Mouse (Mus musculus) kidney, embryonic 16.5 days (tissue): ENCODE data around the gene Tnik. TPM values are rescaled to one million over a fixed set of nuclear protein-coding genes. Genes with fewer than 3 reads are reported as not detected.

Source experiments
- ATAC-seq: fragments of 200-750 bp; cut with Nextera tagmentation; 2 replicates; pipeline ENCODE4 v1.8.0; 2017; ENCODE audit warnings: moderate TSS enrichment; ENCODE audit not compliant: low FRiP score, low TSS enrichment
- H3K27ac ChIP-seq: fragments of 300-500 bp; sonication (generic); 2 replicates; pipeline ENCODE4 v1.5.1; 2014; ENCODE audit warnings: low read length
- H3K27me3 ChIP-seq: fragments of 300-500 bp; sonication (generic); 2 replicates; pipeline ENCODE4 v1.6.1; 2014; ENCODE audit warnings: low read length, control low read depth, mixed read lengths; ENCODE audit not compliant: insufficient read depth
- H3K36me3 ChIP-seq: fragments of 300-500 bp; sonication (generic); 2 replicates; pipeline ENCODE4 v1.6.1; 2014; ENCODE audit warnings: low read length, control low read depth, mixed read lengths; ENCODE audit not compliant: insufficient read depth
- H3K4me1 ChIP-seq: fragments of 300-500 bp; sonication (generic); 2 replicates; pipeline ENCODE4 v1.6.1; 2014; ENCODE audit warnings: low read length, control low read depth, mixed read lengths; ENCODE audit not compliant: insufficient read depth
- H3K4me2 ChIP-seq: fragments of 300-500 bp; sonication (generic); replicated peaks from 2 replicates; pipeline ENCODE4 v1.6.1; 2014; ENCODE audit warnings: low read depth, low read length
- H3K4me3 ChIP-seq: fragments of 300-500 bp; sonication (generic); 2 replicates; pipeline ENCODE4 v1.5.1; 2014; ENCODE audit warnings: mild to moderate bottlenecking, low read length
- H3K9ac ChIP-seq: fragments of 300-500 bp; sonication (generic); replicated peaks from 2 replicates; pipeline ENCODE4 v1.6.1; 2014; ENCODE audit warnings: low read length
- H3K9me3 ChIP-seq: fragments of 300-500 bp; sonication (generic); 2 replicates; pipeline ENCODE4 v1.6.1; 2016; ENCODE audit warnings: low read length, control low read depth
- WGBS: fragments of 180-500 bp; shearing (Covaris S2); extraction: QIAGEN DNeasy Blood & Tissue Kit; methylation state at CpG from one replicate; pipeline ENCODE4 v1.1.7; 2014; 5-methylcytosine and 5-hydroxymethylcytosine counted together
- polyA plus RNA-seq: library from polyadenylated mRNA; unstranded; fragments of >200 nt; fragmentation: Nextera tagmentation; extraction: Ambion mirVana; gene quantifications from 2 replicates; pipeline ENCODE4 v1.2.1, GENCODE M21; 2015

Tnik gene
- polyA plus RNA-seq, 1 experiment from 2014 or later = 2.7 TPM

- ATAC-seq = no peak
- 87% methylated on average over 3 of the region's 3 CpGs for WGBS
- no peak overlapping the region for H3K9ac ChIP-seq
- no peaks in the 10 kb centered on the region for H3K27me3 ChIP-seq
- no peaks in the 10 kb centered on the region for H3K4me1 ChIP-seq
- no peaks in the 10 kb centered on the region for H3K9me3 ChIP-seq
- no peak overlapping the region for H3K4me3 ChIP-seq
- H3K36me3 ChIP-seq = no peaks in the 10 kb centered on the region
- no peak overlapping the region for H3K4me2 ChIP-seq
- H3K27ac ChIP-seq = no peak overlapping the region
Measured at GRCm38 (mm10) chr3:28343204-28343603, 80.2 kb downstream of the Tnik start.

- Histone ChIP-seq H3K27me3 (no peaks in the 10 kb centered on the region), H3K4me2 (no peak overlapping the region), H3K4me1 (no peaks in the 10 kb centered on the region), H3K9me3 (no peaks in the 10 kb centered on the region), H3K27ac (no peak overlapping the region), H3K9ac (no peak overlapping the region), H3K4me3 (no peak overlapping the region), H3K36me3 (no peaks in the 10 kb centered on the region)
- 86% methylated on average over 2 of the region's 2 CpGs for WGBS
- ATAC-seq = no peak
Measured at GRCm38 (mm10) chr3:28343661-28344060, 80.6 kb downstream of the Tnik start.

DNA sequence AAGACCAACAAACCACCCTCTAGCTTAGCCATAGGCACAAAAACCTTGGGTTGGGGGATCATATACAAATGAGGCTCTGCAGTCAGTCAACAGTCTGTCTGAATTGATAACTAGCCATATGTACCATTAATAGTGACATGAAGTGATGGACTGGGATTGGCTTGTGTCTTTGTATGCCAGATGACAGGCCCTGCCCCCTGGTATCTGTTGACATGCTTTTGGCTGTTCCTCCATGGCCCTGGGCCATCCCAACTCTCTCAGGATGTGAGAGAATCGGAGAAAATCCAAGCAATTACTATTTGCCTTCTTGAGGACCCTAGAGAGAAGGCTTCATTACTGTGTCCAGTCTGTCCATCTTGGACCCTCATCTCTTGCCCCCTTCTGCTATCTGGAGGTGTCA, 82.4 kb downstream of the Tnik start:
- no peaks in the 10 kb centered on the region for H3K27me3 ChIP-seq
- no peaks in the 10 kb centered on the region for H3K4me1 ChIP-seq
- no peaks in the 10 kb centered on the region for H3K9me3 ChIP-seq
- no peaks in the 10 kb centered on the region for H3K36me3 ChIP-seq
- no peak overlapping the region for H3K9ac ChIP-seq
- H3K27ac ChIP-seq = no peak overlapping the region
- H3K4me3 ChIP-seq = no peak overlapping the region
- no peak overlapping the region for H3K4me2 ChIP-seq
- WGBS = 77% methylated on average over 1 of the region's 1 CpGs
- no peak for ATAC-seq

DNA sequence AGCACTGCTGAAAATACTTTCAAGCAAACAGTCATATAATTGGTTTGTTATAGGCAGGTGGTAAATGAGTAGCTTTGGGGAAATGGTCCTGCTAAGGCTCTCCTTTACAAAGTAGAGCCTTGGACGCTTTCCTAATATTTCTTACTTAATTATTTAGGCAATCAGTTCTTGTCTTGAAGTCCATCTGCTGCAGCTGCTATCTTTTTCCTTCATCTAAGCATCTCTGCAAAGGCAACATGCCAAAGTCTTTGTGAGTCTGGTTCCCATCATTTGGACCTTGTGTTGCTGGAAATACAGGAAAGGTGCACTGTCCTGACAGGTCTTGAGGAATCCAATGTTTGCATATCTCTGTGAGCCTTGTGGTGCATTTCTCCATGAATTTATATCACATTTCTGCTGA, 82.9 kb downstream of the Tnik start:
- H3K4me1 ChIP-seq = no peaks in the 10 kb centered on the region
- no peaks in the 10 kb centered on the region for H3K27me3 ChIP-seq
- no peaks in the 10 kb centered on the region for H3K9me3 ChIP-seq
- 91% methylated on average over 1 of the region's 1 CpGs for WGBS
- H3K4me2 ChIP-seq = no peak overlapping the region
- H3K4me3 ChIP-seq = no peak overlapping the region
- H3K36me3 ChIP-seq = no peaks in the 10 kb centered on the region
- ATAC-seq = no peak
- H3K27ac ChIP-seq = no peak overlapping the region
- H3K9ac ChIP-seq = no peak overlapping the region

DNA sequence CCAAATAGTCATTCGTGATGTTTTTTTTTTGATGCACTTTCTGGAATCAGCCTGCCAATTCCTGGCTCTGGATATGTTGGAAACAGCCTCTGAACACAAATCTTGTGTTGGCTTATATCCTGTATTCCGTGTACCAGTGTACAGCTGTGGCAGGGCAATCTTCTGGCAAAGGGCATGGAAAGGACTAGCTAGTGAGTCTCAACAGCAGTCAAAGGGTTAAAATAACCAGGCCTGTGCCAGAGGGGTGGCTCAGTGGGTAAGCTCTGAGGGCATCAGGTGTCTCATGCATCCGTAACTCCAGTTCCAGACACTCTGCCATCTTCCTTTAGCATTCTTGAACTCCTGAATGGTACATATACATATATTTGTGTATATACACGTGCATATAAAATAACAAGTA, 83.5 kb downstream of the Tnik start:
- 86% methylated on average over 4 of the region's 4 CpGs for WGBS
- H3K36me3 ChIP-seq = no peaks in the 10 kb centered on the region
- H3K9me3 ChIP-seq = no peaks in the 10 kb centered on the region
- H3K4me2 ChIP-seq = no peak overlapping the region
- H3K4me3 ChIP-seq = no peak overlapping the region
- H3K27me3 ChIP-seq = no peaks in the 10 kb centered on the region
- H3K27ac ChIP-seq = no peak overlapping the region
- no peak for ATAC-seq
- H3K9ac ChIP-seq = no peak overlapping the region
- no peaks in the 10 kb centered on the region for H3K4me1 ChIP-seq

- no peaks in the 10 kb centered on the region for H3K9me3 ChIP-seq
- no peak for ATAC-seq
- H3K4me2 ChIP-seq = no peak overlapping the region
- no peak overlapping the region for H3K27ac ChIP-seq
- WGBS = 91% methylated on average over 1 of the region's 1 CpGs
- H3K4me3 ChIP-seq = no peak overlapping the region
- no peaks in the 10 kb centered on the region for H3K36me3 ChIP-seq
- no peak overlapping the region for H3K9ac ChIP-seq
- H3K4me1 ChIP-seq = no peaks in the 10 kb centered on the region
- H3K27me3 ChIP-seq = no peaks in the 10 kb centered on the region
Measured at GRCm38 (mm10) chr3:28348746-28349145, 85.7 kb downstream of the Tnik start.

DNA sequence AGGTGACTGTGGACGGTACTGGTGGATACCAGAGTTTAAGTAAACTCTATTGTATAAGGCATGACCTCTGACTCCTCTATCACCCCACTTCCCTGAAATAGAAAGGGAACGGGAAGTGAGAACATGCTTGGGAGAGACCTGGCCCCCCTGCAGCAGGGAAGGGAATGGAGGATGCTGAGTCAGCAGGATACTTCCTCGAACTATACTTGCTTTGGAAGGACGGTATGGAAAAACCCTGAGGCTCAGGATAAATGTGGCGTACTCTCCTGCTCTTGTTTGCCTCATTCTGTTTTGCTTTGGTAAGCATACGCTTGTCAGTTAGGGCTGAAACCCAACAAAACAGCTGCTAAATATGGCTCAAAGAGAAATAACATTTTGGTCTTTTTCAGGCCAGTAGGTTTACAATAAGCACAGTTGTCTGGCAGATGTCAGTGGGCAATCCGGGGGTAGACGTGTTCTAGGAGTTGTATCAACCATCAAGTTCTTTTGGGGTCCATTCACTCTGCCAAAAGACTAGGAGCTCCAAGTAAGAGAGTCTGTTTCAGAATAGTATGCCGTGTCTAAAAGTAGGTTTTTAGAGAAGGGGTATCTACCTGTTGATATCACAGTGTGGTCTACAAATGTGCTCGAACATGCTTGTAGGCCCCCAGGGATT, 87.3 kb downstream of the Tnik start:
- 81% methylated on average over 10 of the region's 10 CpGs for WGBS
- H3K4me2 ChIP-seq = no peak overlapping the region
- no peak for ATAC-seq

GRCm38 (mm10) chr3:28358391-28358790, 95.4 kb downstream of the Tnik start:
- no peaks in the 10 kb centered on the region for H3K9me3 ChIP-seq
- H3K9ac ChIP-seq = no peak overlapping the region
- ATAC-seq = no peak
- no peak overlapping the region for H3K4me2 ChIP-seq
- no peak overlapping the region for H3K4me3 ChIP-seq
- H3K36me3 ChIP-seq = no peaks in the 10 kb centered on the region
- no peaks in the 10 kb centered on the region for H3K4me1 ChIP-seq
- H3K27me3 ChIP-seq = no peaks in the 10 kb centered on the region
- 84% methylated on average over 2 of the region's 2 CpGs for WGBS
- H3K27ac ChIP-seq = no peak overlapping the region

More for the DNA sequence above, 87.3 kb downstream of the Tnik start:
- no peak overlapping the region for H3K27ac ChIP-seq
- H3K9ac ChIP-seq = no peak overlapping the region
- no peaks in the 10 kb centered on the region for H3K36me3 ChIP-seq
- H3K4me3 ChIP-seq = no peak overlapping the region
- H3K9me3 ChIP-seq = no peaks in the 10 kb centered on the region
- no peaks in the 10 kb centered on the region for H3K4me1 ChIP-seq
- H3K27me3 ChIP-seq = no peaks in the 10 kb centered on the region

DNA sequence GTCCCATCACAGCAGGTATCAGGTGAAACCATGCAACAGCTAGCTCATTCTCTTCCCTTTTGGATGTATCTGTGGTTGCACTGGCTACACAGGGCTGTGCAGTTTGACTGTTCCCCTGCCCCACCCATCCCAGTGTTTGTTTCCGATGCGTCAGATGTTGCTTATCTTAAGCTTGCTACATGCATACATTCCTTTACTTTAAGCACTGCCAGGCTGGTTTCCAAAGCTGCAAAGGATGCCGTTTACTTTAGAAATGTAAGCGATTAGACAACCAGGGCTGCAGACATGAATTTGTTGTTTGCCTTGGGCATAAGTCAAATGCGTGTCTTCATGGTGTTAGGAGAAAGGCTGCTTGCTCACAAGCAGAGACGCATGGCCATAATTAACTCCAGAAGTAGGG, 96.1 kb downstream of the Tnik start:
- no peaks in the 10 kb centered on the region for H3K36me3 ChIP-seq

GRCm38 (mm10) chr3:28361056-28361455, 98.0 kb downstream of the Tnik start:
- no peak overlapping the region for H3K9ac ChIP-seq
- no peak overlapping the region for H3K27ac ChIP-seq
- no peaks in the 10 kb centered on the region for H3K4me1 ChIP-seq
- no peak overlapping the region for H3K4me2 ChIP-seq
- no peak for ATAC-seq
- H3K36me3 ChIP-seq = no peaks in the 10 kb centered on the region
- 91% methylated on average over 6 of the region's 6 CpGs for WGBS
- no peaks in the 10 kb centered on the region for H3K27me3 ChIP-seq
- no peak overlapping the region for H3K4me3 ChIP-seq
- no peaks in the 10 kb centered on the region for H3K9me3 ChIP-seq

More for the DNA sequence above, 96.1 kb downstream of the Tnik start:
- no peak overlapping the region for H3K4me2 ChIP-seq
- no peaks in the 10 kb centered on the region for H3K27me3 ChIP-seq
- no peak overlapping the region for H3K9ac ChIP-seq
- no peak for ATAC-seq
- 60% methylated on average over 6 of the region's 6 CpGs for WGBS
- no peak overlapping the region for H3K27ac ChIP-seq
- H3K9me3 ChIP-seq = no peaks in the 10 kb centered on the region
- no peak overlapping the region for H3K4me3 ChIP-seq
- no peaks in the 10 kb centered on the region for H3K4me1 ChIP-seq
